Mouse (Mus musculus) myocyte (in vitro differentiated cells): ENCODE data around the gene Cav1.

Experiments
- CEBPB ChIP-seq: IDR thresholded peaks from 2 replicates; pipeline ENCODE4 v1.6.1; 2011; ENCODE audit warnings: mild to moderate bottlenecking, moderate library complexity; ENCODE audit not compliant: poor library complexity, insufficient read depth, severe bottlenecking
- E2F4 ChIP-seq: IDR thresholded peaks from one replicate; pipeline ENCODE4 v1.6.1; 2011; ENCODE audit warnings: mild to moderate bottlenecking, control low read depth, moderate library complexity; ENCODE audit not compliant: insufficient read depth
- MAX ChIP-seq: IDR thresholded peaks from one replicate; pipeline ENCODE4 v1.6.1; 2011; ENCODE audit warnings: low read depth, mild to moderate bottlenecking, control low read depth
- MYOD1 ChIP-seq, 3 experiments: IDR thresholded peaks; one replicate each; pipeline ENCODE4 v1.6.1; 2011; ENCODE audit warnings: control low read depth in 2 of 3, low read depth in 2 of 3, mild to moderate bottlenecking in 2 of 3, moderate library complexity in 1 of 3; ENCODE audit not compliant: insufficient read length in 2 of 3, control insufficient read depth in 1 of 3
- MYOG ChIP-seq, 3 experiments: IDR thresholded peaks; one replicate each; pipeline ENCODE4 v1.6.1; 2011; ENCODE audit warnings: control low read depth in 2 of 3, low read depth in 2 of 3, mild to moderate bottlenecking in 2 of 3; ENCODE audit not compliant: insufficient read length in 2 of 3, control insufficient read depth in 1 of 3, insufficient read depth in 1 of 3
- POLR2A ChIP-seq: IDR thresholded peaks from one replicate; pipeline ENCODE4 v1.6.1; 2011; ENCODE audit warnings: low read depth, mild to moderate bottlenecking, control low read depth, moderate library complexity; ENCODE audit not compliant: insufficient read length
- POLR2AphosphoS2 ChIP-seq: IDR thresholded peaks from one replicate; pipeline ENCODE4 v1.6.1; 2011; ENCODE audit warnings: low read depth, control low read depth; ENCODE audit not compliant: insufficient read length
- REST ChIP-seq: IDR thresholded peaks from one replicate; pipeline ENCODE4 v1.6.1; 2011; ENCODE audit warnings: mild to moderate bottlenecking, control low read depth, moderate library complexity; ENCODE audit not compliant: insufficient read depth, insufficient read length
- SRF ChIP-seq: IDR thresholded peaks from one replicate; pipeline ENCODE4 v1.6.1; 2011; ENCODE audit warnings: low read depth; ENCODE audit not compliant: control insufficient read depth, insufficient read length
- TCF12 ChIP-seq: IDR thresholded peaks from one replicate; pipeline ENCODE4 v1.6.1; 2011; ENCODE audit warnings: mild to moderate bottlenecking, control low read depth; ENCODE audit not compliant: poor library complexity, insufficient read depth, severe bottlenecking
- TCF3 ChIP-seq: IDR thresholded peaks from one replicate; pipeline ENCODE4 v1.6.1; 2011; ENCODE audit warnings: low read depth, control low read depth; ENCODE audit not compliant: insufficient read length
- USF1 ChIP-seq: IDR thresholded peaks from one replicate; pipeline ENCODE4 v1.6.1; 2011; ENCODE audit warnings: low read depth, mild to moderate bottlenecking, control low read depth, moderate library complexity

GRCm38 (mm10) chr6:17307461-17308115 lies 1.5 kb downstream of the Cav1 start:
- TF ChIP-seq USF1 (no peak), MYOD1 (IDR thresholded peaks at IDR 0.05; ENCODE audit: control insufficient read depth in 1 of 3, insufficient read length in 2 of 3, low read depth in 2 of 3) (peak in 1 of 3 experiments; percentile 6), POLR2A (peak; percentile 42), TCF3 (no peak), POLR2AphosphoS2 (peak; percentile 21), CEBPB (no peak), TCF12 (no peak), MYOG (IDR thresholded peaks at IDR 0.05; ENCODE audit: control insufficient read depth in 1 of 3, insufficient read depth in 1 of 3, insufficient read length in 2 of 3, low read depth in 2 of 3) (peak in 1 of 3 experiments; percentile 28), MAX (no peak), SRF (no peak), E2F4 (no peak), REST (no peak)
